Mouse (Mus musculus) neural tube, embryonic 11.5 days (tissue): ENCODE results near the gene Gatb. TPM values are rescaled to one million over a fixed set of nuclear protein-coding genes. Genes with fewer than 3 reads are reported as not detected.

Source experiments
- ATAC-seq: fragments of 200-750 bp; cut with Nextera tagmentation; 2 replicates; pipeline ENCODE4 v1.8.0; 2017; ENCODE audit warnings: moderate number of reproducible peaks, mild to moderate bottlenecking, moderate TSS enrichment, moderate library complexity; ENCODE audit not compliant: insufficient read depth, low FRiP score, low TSS enrichment
- DNase-seq: peaks from one replicate; pipeline ENCODE4 v3.0.0-alpha.2; 2015; ENCODE audit warnings: low spot score
- H3K27ac ChIP-seq: fragments of 300-500 bp; sonication (generic); 2 replicates; pipeline ENCODE4 v1.5.1; 2014; ENCODE audit warnings: low read depth, mild to moderate bottlenecking, low read length
- H3K27me3 ChIP-seq: fragments of 300-500 bp; sonication (generic); 2 replicates; pipeline ENCODE4 v1.6.1; 2014; ENCODE audit warnings: mild to moderate bottlenecking, low read length, mixed read lengths; ENCODE audit not compliant: control insufficient read depth, insufficient read depth
- H3K36me3 ChIP-seq: fragments of 300-500 bp; sonication (generic); 2 replicates; pipeline ENCODE4 v1.6.1; 2014; ENCODE audit warnings: mild to moderate bottlenecking, low read length, moderate library complexity, mixed read lengths; ENCODE audit not compliant: control insufficient read depth, insufficient read depth
- H3K4me1 ChIP-seq: fragments of 300-500 bp; sonication (generic); 2 replicates; pipeline ENCODE4 v1.6.1; 2014; ENCODE audit warnings: low read length, mixed read lengths; ENCODE audit not compliant: control insufficient read depth, insufficient read depth
- H3K4me2 ChIP-seq: fragments of 300-500 bp; sonication (generic); 2 replicates; pipeline ENCODE4 v1.6.1; 2014; ENCODE audit warnings: low read depth, mild to moderate bottlenecking, moderate library complexity
- H3K4me3 ChIP-seq: fragments of 300-500 bp; sonication (generic); 2 replicates; pipeline ENCODE4 v1.5.1; 2014; ENCODE audit warnings: low read depth, low read length
- H3K9ac ChIP-seq: fragments of 300-500 bp; sonication (generic); 2 replicates; pipeline ENCODE4 v1.6.1; 2014; ENCODE audit warnings: mild to moderate bottlenecking, low read length
- H3K9me3 ChIP-seq: fragments of 300-500 bp; sonication (generic); 2 replicates; pipeline ENCODE4 v1.6.1; 2016; ENCODE audit warnings: low read length; ENCODE audit not compliant: control insufficient read depth
- WGBS: fragments of 180-500 bp; shearing (Covaris S2); extraction: QIAGEN DNeasy Blood & Tissue Kit; methylation state at CpG from one replicate; pipeline ENCODE4 v1.1.7; 2014; 5-methylcytosine and 5-hydroxymethylcytosine counted together
- polyA plus RNA-seq: library from polyadenylated mRNA; unstranded; fragments of >200 nt; fragmentation: Nextera tagmentation; extraction: Ambion mirVana; gene quantifications from 2 replicates; pipeline ENCODE4 v1.2.1, GENCODE M21; 2014

Gene Gatb
- polyA plus RNA-seq, 1 experiment from 2014 or later: 23.2 TPM

- 95% methylated on average over 2 of the region's 2 CpGs for WGBS
- no peaks in the 10 kb centered on the region for H3K27me3 ChIP-seq
- DNase-seq (no peak), ATAC-seq (no peak)
- H3K27ac ChIP-seq: no peak overlapping the region
- H3K36me3 ChIP-seq: no peaks in the 10 kb centered on the region
- no peak overlapping the region for H3K4me3 ChIP-seq
- no peaks in the 10 kb centered on the region for H3K9me3 ChIP-seq
- H3K4me1 ChIP-seq: no peaks in the 10 kb centered on the region
- H3K4me2 ChIP-seq: no peak overlapping the region
- no peak overlapping the region for H3K9ac ChIP-seq
Observed at GRCm38 (mm10) chr3:85635591-85635990, 61.7 kb downstream of the Gatb start.

- no peaks in the 10 kb centered on the region for H3K9me3 ChIP-seq
- no peak for ATAC-seq
- no peak overlapping the region for H3K27ac ChIP-seq
- WGBS: 89% methylated on average over 5 of the region's 5 CpGs
- no peak overlapping the region for H3K9ac ChIP-seq
- H3K4me2 ChIP-seq: no peak overlapping the region
- no peak overlapping the region for H3K4me3 ChIP-seq
- no peak for DNase-seq
- H3K27me3 ChIP-seq: no peaks in the 10 kb centered on the region
- H3K4me1 ChIP-seq: no peaks in the 10 kb centered on the region
- no peaks in the 10 kb centered on the region for H3K36me3 ChIP-seq
Observed at GRCm38 (mm10) chr3:85636716-85637447, 63.0 kb downstream of the Gatb start.

GRCm38 (mm10) chr3:85641751-85642150, 67.8 kb downstream of the Gatb start:
- Histone ChIP-seq H3K4me1 (no peaks in the 10 kb centered on the region), H3K9ac (no peak overlapping the region), H3K36me3 (no peaks in the 10 kb centered on the region), H3K27ac (no peak overlapping the region), H3K4me3 (no peak overlapping the region), H3K9me3 (no peaks in the 10 kb centered on the region), H3K27me3 (no peaks in the 10 kb centered on the region), H3K4me2 (no peak overlapping the region)
- DNase-seq: no peak
- 90% methylated on average over 3 of the region's 3 CpGs for WGBS
- no peak for ATAC-seq

DNA sequence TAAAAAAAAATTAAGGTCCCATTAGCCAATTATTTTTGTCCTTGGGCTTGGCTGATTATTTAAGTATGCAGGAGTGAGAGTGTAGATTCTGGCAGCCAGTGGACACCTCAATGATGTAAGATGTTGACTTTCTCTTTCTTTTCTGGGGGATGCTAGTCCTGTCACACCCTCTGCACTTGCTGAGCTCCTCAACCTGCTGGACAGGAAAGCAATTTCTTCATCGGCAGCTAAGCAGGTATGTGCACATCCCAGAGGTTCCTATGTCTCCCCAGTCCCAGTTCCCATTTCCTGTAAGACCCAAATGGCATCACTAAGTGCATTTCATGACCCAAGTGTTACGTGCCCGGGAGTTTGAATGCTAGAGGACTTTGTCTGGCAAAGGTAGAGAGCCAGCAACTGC, 70.9 kb downstream of the Gatb start:
- Histone ChIP-seq H3K27ac (no peak overlapping the region), H3K9ac (no peak overlapping the region), H3K4me1 (no peaks in the 10 kb centered on the region), H3K4me3 (no peak overlapping the region), H3K27me3 (no peaks in the 10 kb centered on the region), H3K9me3 (no peaks in the 10 kb centered on the region), H3K4me2 (no peak overlapping the region), H3K36me3 (no peaks in the 10 kb centered on the region)
- no peak for DNase-seq
- 95% methylated on average over 3 of the region's 3 CpGs for WGBS
- no peak for ATAC-seq

DNA sequence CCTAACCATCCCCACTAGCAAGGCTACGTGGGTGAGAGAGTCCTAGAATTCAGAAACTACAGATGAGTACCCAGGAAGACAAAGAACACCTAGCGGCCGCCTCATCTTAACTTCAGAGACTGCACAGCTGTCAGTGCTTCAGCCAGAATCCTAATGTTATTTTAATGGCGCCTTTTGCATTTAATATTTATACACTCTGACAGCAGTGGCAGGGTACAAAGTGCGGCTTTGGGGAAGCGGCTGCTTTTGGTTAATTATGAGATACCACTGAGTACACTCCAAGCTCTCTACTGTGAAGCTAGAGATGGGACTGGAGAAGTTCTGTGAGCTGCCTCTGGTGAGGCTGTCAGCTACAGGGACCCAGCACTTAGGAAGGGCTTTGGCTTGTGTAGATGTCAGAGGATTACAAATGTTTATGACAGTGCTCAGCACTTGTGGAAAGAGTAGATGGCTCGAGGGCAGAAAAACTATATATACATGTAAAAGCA, 71.6 kb downstream of the Gatb start:
- Histone ChIP-seq H3K36me3 (no peaks in the 10 kb centered on the region), H3K4me1 (no peaks in the 10 kb centered on the region), H3K9ac (no peak overlapping the region), H3K27ac (no peak overlapping the region), H3K27me3 (no peaks in the 10 kb centered on the region), H3K4me2 (no peak overlapping the region), H3K4me3 (no peak overlapping the region), H3K9me3 (no peaks in the 10 kb centered on the region)
- 86% methylated on average over 7 of the region's 7 CpGs for WGBS
- ATAC-seq: no peak
- no peak for DNase-seq

DNA sequence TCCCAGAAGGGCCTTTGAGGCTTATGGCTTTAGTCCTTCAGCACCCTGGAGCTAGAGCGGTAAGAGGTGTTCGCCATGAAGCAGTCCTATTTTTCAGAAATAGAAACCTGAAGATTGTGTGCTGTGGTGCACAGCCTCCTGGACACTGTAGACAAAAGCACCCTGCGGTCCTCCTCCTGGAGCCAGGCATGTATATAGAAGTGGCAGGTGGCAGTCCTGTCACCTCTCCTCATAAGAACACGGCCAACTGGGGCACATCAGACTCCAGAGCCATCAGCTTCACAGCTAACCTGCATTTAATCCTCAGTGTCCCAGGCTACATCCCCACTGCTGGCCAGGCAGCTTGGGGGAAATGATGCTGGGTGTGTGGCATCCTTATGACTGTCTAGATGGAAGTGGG, 75.3 kb downstream of the Gatb start:
- DNase-seq (no peak), ATAC-seq (no peak)
- Histone ChIP-seq H3K9ac (no peak overlapping the region), H3K9me3 (no peaks in the 10 kb centered on the region), H3K27me3 (no peaks in the 10 kb centered on the region), H3K4me2 (no peak overlapping the region), H3K36me3 (no peaks in the 10 kb centered on the region), H3K4me3 (no peak overlapping the region), H3K4me1 (no peaks in the 10 kb centered on the region), H3K27ac (no peak overlapping the region)
- 92% methylated on average over 4 of the region's 4 CpGs for WGBS

DNA sequence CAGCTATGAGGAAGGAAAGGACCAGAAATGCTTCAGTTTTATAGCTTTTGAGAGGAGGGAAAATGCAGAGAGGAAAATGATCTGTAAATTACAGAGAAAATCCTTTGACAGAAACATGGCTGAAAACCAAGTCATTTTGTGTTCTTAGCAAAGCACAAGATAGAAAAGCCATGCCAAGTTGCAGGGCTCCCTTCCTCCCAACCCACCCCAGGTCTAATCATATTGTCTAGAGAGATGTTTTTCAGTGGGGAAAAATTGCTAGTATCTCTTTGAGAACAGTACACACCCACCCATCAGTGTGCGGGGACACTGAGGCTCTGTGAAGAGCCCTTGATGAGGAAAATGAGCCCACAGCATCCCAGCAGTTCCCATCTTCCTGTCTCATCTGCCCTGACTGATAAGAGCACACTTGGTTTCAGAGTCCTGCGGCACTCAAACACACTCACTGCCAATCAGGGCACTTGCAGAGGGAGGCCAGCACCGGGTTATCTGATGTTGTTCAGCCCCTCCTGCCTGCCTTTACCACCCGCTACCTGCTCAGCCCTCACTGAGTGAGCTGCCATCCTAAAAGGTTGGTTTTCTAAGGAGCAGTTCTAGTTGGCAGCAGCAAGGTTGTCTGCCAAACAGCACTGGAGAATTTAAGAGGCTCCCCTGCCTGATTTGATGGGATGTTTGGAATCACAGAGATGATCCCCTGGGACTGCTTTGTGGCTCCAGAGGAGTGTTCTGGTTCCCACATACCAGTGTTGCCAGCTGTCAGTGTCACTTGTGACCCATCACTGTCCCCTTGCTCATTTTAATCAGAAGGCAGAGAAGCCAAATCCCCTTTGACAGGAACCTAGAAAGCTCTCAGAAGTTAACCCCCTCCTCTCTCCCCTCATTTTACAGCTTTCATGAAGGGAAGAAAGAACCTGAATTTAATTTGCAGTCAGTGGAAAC, 79.1 kb downstream of the Gatb start:
- H3K9me3 ChIP-seq: no peaks in the 10 kb centered on the region
- no peaks in the 10 kb centered on the region; the same call in none of the 2 replicates for H3K36me3 ChIP-seq
- 89% methylated on average over 4 of the region's 4 CpGs for WGBS
- ATAC-seq (no peak), DNase-seq (no peak)
- H3K9ac ChIP-seq: no peak overlapping the region
- H3K4me2 ChIP-seq: no peak overlapping the region
- no peak overlapping the region for H3K27ac ChIP-seq
- no peaks in the 10 kb centered on the region for H3K4me1 ChIP-seq
- no peaks in the 10 kb centered on the region for H3K27me3 ChIP-seq
- H3K4me3 ChIP-seq: no peak overlapping the region

GRCm38 (mm10) chr3:85655538-85655937, 81.6 kb downstream of the Gatb start:
- DNase-seq: no peak
- H3K4me1 ChIP-seq: no peaks in the 10 kb centered on the region
- no peak overlapping the region for H3K9ac ChIP-seq
- WGBS: 93% methylated on average over 3 of the region's 3 CpGs
- ATAC-seq: no peak
- no peaks in the 10 kb centered on the region for H3K9me3 ChIP-seq
- H3K36me3 ChIP-seq: no peaks in the 10 kb centered on the region; the same call in none of the 2 replicates
- H3K4me3 ChIP-seq: no peak overlapping the region
- H3K4me2 ChIP-seq: no peak overlapping the region
- no peaks in the 10 kb centered on the region for H3K27me3 ChIP-seq
- no peak overlapping the region for H3K27ac ChIP-seq
